ENCODE assay signal across 39 mouse cellular contexts in genomic region chr4:63346659-63347058, GRCm38 (mm10). TPM values are rescaled to one million over a fixed set of nuclear protein-coding genes. Genes with fewer than 3 reads are reported as not detected.
"Had no signal": no experiment of that assay in that cellular context is flagged by ENCODE, and none has a peak within 500 bp of the region (broad histone marks: within the 10 kb centered on the region; RNA-seq: fewer than 3 reads in every experiment).

No protein-coding gene starts in this region.

- H3K4me2 ChIP-seq: heart, embryonic 11.5 days; heart, embryonic 13.5 days; heart, embryonic 15.5 days; hindbrain, embryonic 13.5 days; hindbrain, embryonic 15.5 days; kidney, embryonic 15.5 days; limb, embryonic 13.5 days; limb, embryonic 15.5 days; liver, embryonic 13.5 days; liver, embryonic 15.5 days had no signal

- H3K9ac ChIP-seq: heart, embryonic 13.5 days; heart, embryonic 15.5 days; hindbrain, embryonic 13.5 days; hindbrain, embryonic 15.5 days; kidney, embryonic 15.5 days; limb, embryonic 13.5 days; limb, embryonic 15.5 days; liver, embryonic 13.5 days; liver, embryonic 15.5 days had no signal

- H3K27ac ChIP-seq: heart, embryonic 13.5 days; heart, embryonic 15.5 days; hindbrain, embryonic 13.5 days; hindbrain, embryonic 15.5 days; hindbrain, postnatal 0 days; kidney, embryonic 15.5 days; kidney, postnatal 0 days; limb, embryonic 13.5 days; limb, embryonic 15.5 days; liver, embryonic 13.5 days; liver, embryonic 15.5 days had no signal

- H3K36me3 ChIP-seq: heart, embryonic 13.5 days; heart, embryonic 15.5 days; hindbrain, embryonic 13.5 days; hindbrain, embryonic 15.5 days; kidney, embryonic 15.5 days; limb, embryonic 13.5 days; limb, embryonic 15.5 days; liver, embryonic 13.5 days; liver, embryonic 15.5 days had no signal

- H3K4me3 ChIP-seq: heart, embryonic 13.5 days; heart, embryonic 15.5 days; hindbrain, embryonic 13.5 days; hindbrain, embryonic 15.5 days; kidney, embryonic 15.5 days; limb, embryonic 13.5 days; limb, embryonic 15.5 days; liver, embryonic 13.5 days; liver, embryonic 15.5 days had no signal

- H3K27me3 ChIP-seq: heart, embryonic 13.5 days; heart, embryonic 15.5 days; hindbrain, embryonic 13.5 days; hindbrain, embryonic 15.5 days; kidney, embryonic 15.5 days; limb, embryonic 13.5 days; limb, embryonic 15.5 days; liver, embryonic 13.5 days; liver, embryonic 15.5 days had no signal

- H3K9me3 ChIP-seq: heart, embryonic 13.5 days; heart, embryonic 15.5 days; hindbrain, embryonic 13.5 days; hindbrain, embryonic 15.5 days; kidney, embryonic 15.5 days; limb, embryonic 13.5 days; limb, embryonic 15.5 days; liver, embryonic 13.5 days; liver, embryonic 15.5 days had no signal

- DNase-seq: gastrocnemius, postnatal 10 days; gastrocnemius, postnatal 36 days; heart, adult 18-20 months; heart, postnatal 14 days; heart, postnatal 36 days; kidney, adult 11 months; kidney, adult 2 months; kidney, adult 9 months; kidney, postnatal 14 days; kidney, postnatal 36 days; layer of hippocampus, adult 9-11 months; layer of hippocampus, postnatal 36 days; left cerebral cortex, postnatal 4 days; liver, embryonic 13.5 days had no signal

- ATAC-seq: hindbrain, postnatal 0 days; intestine, embryonic 16.5 days had no signal

- H3K4me1 ChIP-seq: heart, embryonic 13.5 days; heart, embryonic 15.5 days; hindbrain, embryonic 13.5 days; kidney, embryonic 15.5 days; liver, embryonic 13.5 days; liver, embryonic 15.5 days had no signal

RNA-seq across cellular contexts. Expression of gene Orm1, which starts 2.3 kb away (rescaled TPM):
- total RNA-seq: hindbrain, postnatal 0 days; layer of hippocampus, adult 18-20 months; layer of hippocampus, adult 8-10 months; layer of hippocampus, postnatal 14 days; layer of hippocampus, postnatal 36 days; left cerebral cortex, adult 18-20 months; left cerebral cortex, adult 8-10 months; left cerebral cortex, postnatal 10 days; left cerebral cortex, postnatal 25 days; left cerebral cortex, postnatal 4 days had no signal
- polyA plus RNA-seq: heart, embryonic 11.5 days; heart, embryonic 13.5 days; heart, embryonic 15.5 days; heart, postnatal 0 days; hindbrain, embryonic 11.5 days; hindbrain, embryonic 13.5 days; hindbrain, embryonic 15.5 days; hindbrain, postnatal 0 days; intestine, embryonic 14.5 days; intestine, embryonic 16.5 days; kidney, embryonic 15.5 days; kidney, postnatal 0 days; limb, embryonic 11.5 days; limb, embryonic 13.5 days; liver, embryonic 13.5 days had no signal

RNA-seq across cellular contexts. Expression of gene Orm3, which starts 9.3 kb away (rescaled TPM):
- total RNA-seq: gastrocnemius, adult 18-20 months; gastrocnemius, postnatal 10 days; gastrocnemius, postnatal 36 days; hematopoietic stem cell, adult 5-6 weeks; hindbrain, postnatal 0 days; layer of hippocampus, adult 18-20 months; layer of hippocampus, adult 8-10 months; layer of hippocampus, postnatal 14 days; layer of hippocampus, postnatal 36 days; left cerebral cortex, adult 18-20 months; left cerebral cortex, adult 8-10 months; left cerebral cortex, postnatal 10 days; left cerebral cortex, postnatal 25 days; left cerebral cortex, postnatal 4 days had no signal
- polyA plus RNA-seq: heart, embryonic 11.5 days; heart, embryonic 13.5 days; heart, embryonic 15.5 days; heart, postnatal 0 days; hindbrain, embryonic 11.5 days; hindbrain, embryonic 13.5 days; hindbrain, embryonic 15.5 days; hindbrain, postnatal 0 days; intestine, embryonic 14.5 days; intestine, embryonic 16.5 days; kidney, embryonic 15.5 days; kidney, postnatal 0 days; limb, embryonic 11.5 days; limb, embryonic 13.5 days; limb, embryonic 15.5 days; liver, embryonic 13.5 days; liver, embryonic 15.5 days had no signal

RNA-seq across cellular contexts. Expression of gene Orm2, which starts 15.6 kb away (rescaled TPM):
- total RNA-seq: heart, postnatal 36 days; hematopoietic stem cell, adult 5-6 weeks; hindbrain, postnatal 0 days; layer of hippocampus, adult 18-20 months; layer of hippocampus, adult 8-10 months; layer of hippocampus, postnatal 14 days; layer of hippocampus, postnatal 36 days; left cerebral cortex, adult 18-20 months; left cerebral cortex, adult 8-10 months; left cerebral cortex, postnatal 10 days; left cerebral cortex, postnatal 25 days; left cerebral cortex, postnatal 4 days had no signal
- polyA plus RNA-seq: heart, embryonic 11.5 days; heart, embryonic 13.5 days; heart, embryonic 15.5 days; heart, postnatal 0 days; hindbrain, embryonic 11.5 days; hindbrain, embryonic 13.5 days; hindbrain, embryonic 15.5 days; hindbrain, postnatal 0 days; intestine, embryonic 14.5 days; intestine, embryonic 16.5 days; kidney, adult 2 months; kidney, embryonic 15.5 days; kidney, postnatal 0 days; limb, embryonic 11.5 days; limb, embryonic 13.5 days; liver, embryonic 13.5 days; liver, embryonic 15.5 days had no signal
